Mouse (Mus musculus) midbrain, embryonic 12.5 days (tissue): Measurements from ENCODE around the gene Cep135. TPM values are rescaled to one million over a fixed set of nuclear protein-coding genes. Genes with fewer than 3 reads are reported as not detected.

Experiments
- ATAC-seq: fragments of 200-750 bp; cut with Nextera tagmentation; 2 replicates; pipeline ENCODE4 v1.8.0; 2017; ENCODE audit warnings: low read depth, moderate TSS enrichment, moderate library complexity; ENCODE audit not compliant: low FRiP score
- H3K27ac ChIP-seq: fragments of 300-500 bp; sonication (generic); replicated peaks from 2 replicates; pipeline ENCODE4 v1.5.1; 2016; ENCODE audit warnings: mild to moderate bottlenecking
- H3K27me3 ChIP-seq: fragments of 300-500 bp; sonication (generic); 2 replicates; pipeline ENCODE4 v1.6.1; 2016; ENCODE audit warnings: mild to moderate bottlenecking
- H3K36me3 ChIP-seq: fragments of 300-500 bp; sonication (generic); 2 replicates; pipeline ENCODE4 v1.6.1; 2016
- H3K4me1 ChIP-seq: fragments of 300-500 bp; sonication (generic); 2 replicates; pipeline ENCODE4 v1.6.1; 2016
- H3K4me2 ChIP-seq: fragments of 300-500 bp; sonication (generic); replicated peaks from 2 replicates; pipeline ENCODE4 v1.6.1; 2016; ENCODE audit warnings: mild to moderate bottlenecking, moderate library complexity
- H3K4me3 ChIP-seq: fragments of 300-500 bp; sonication (generic); 2 replicates; pipeline ENCODE4 v1.5.1; 2016; ENCODE audit warnings: mild to moderate bottlenecking
- H3K9ac ChIP-seq: fragments of 300-500 bp; sonication (generic); replicated peaks from 2 replicates; pipeline ENCODE4 v1.6.1; 2016; ENCODE audit warnings: mild to moderate bottlenecking, moderate library complexity
- H3K9me3 ChIP-seq: fragments of 300-500 bp; sonication (generic); 2 replicates; pipeline ENCODE4 v1.6.1; 2016; ENCODE audit warnings: mild to moderate bottlenecking
- WGBS: fragments of 180-500 bp; shearing (Covaris S2); methylation state at CpG from one replicate; pipeline ENCODE4 v1.1.7; 2016; 5-methylcytosine and 5-hydroxymethylcytosine counted together
- polyA plus RNA-seq: library from polyadenylated mRNA; unstranded; fragments of >200 nt; fragmentation: Nextera tagmentation; extraction: Ambion mirVana; gene quantifications from 2 replicates; pipeline ENCODE4 v1.2.1, GENCODE M21; 2016

Cep135 gene
- polyA plus RNA-seq, 1 experiment from 2014 or later: 8.7 TPM

GRCm38 (mm10) chr5:76668118-76668517 lies 79.6 kb downstream of the Cep135 start:
- Histone ChIP-seq H3K27me3 (no peaks in the 10 kb centered on the region), H3K36me3 (peaks cover 11% of the 10 kb centered on the region), H3K27ac (no peak overlapping the region), H3K9ac (no peak overlapping the region), H3K4me2 (no peak overlapping the region), H3K9me3 (no peaks in the 10 kb centered on the region), H3K4me3 (no peak overlapping the region), H3K4me1 (peaks cover 32% of the 10 kb centered on the region)
- WGBS: 52% methylated on average over 5 of the region's 5 CpGs
- ATAC-seq: no peak

DNA sequence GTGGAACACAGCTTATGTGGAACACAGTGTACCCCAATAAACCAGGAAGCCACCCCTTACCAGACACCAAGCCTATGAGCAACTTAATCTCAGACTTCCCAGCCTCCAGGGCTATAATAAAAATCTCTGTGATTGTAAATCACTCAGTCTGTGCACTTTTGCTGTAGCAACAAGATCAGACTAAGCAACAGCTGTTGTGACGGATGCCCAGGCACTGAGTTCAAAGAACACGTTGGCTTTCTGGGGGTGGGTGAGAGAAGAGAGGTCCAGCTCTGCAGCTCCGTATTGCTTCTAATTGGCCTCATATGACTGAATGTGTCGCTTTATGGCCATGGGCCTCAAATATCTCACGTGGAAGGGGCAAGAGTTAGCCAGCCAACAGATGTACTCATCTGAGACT lies 80.0 kb downstream of the Cep135 start:
- ATAC-seq: no peak
- Histone ChIP-seq H3K9me3 (no peaks in the 10 kb centered on the region), H3K9ac (no peak overlapping the region), H3K4me1 (peaks cover 32% of the 10 kb centered on the region), H3K36me3 (peaks cover 11% of the 10 kb centered on the region), H3K4me3 (no peak overlapping the region), H3K27me3 (no peaks in the 10 kb centered on the region), H3K4me2 (no peak overlapping the region), H3K27ac (no peak overlapping the region)
- WGBS: 91% methylated on average over 5 of the region's 5 CpGs

GRCm38 (mm10) chr5:76670183-76670582 lies 81.7 kb downstream of the Cep135 start:
- Histone ChIP-seq H3K4me1 (peaks cover 23% of the 10 kb centered on the region), H3K9ac (no peak overlapping the region), H3K27ac (no peak overlapping the region), H3K36me3 (peaks cover 11% of the 10 kb centered on the region), H3K4me2 (no peak overlapping the region), H3K9me3 (no peaks in the 10 kb centered on the region), H3K4me3 (no peak overlapping the region), H3K27me3 (no peaks in the 10 kb centered on the region)
- no peak for ATAC-seq
- 95% methylated on average over 10 of the region's 10 CpGs for WGBS

GRCm38 (mm10) chr5:76674022-76674653 lies 85.6 kb downstream of the Cep135 start:
- H3K9me3 ChIP-seq: no peaks in the 10 kb centered on the region
- no peak overlapping the region for H3K4me2 ChIP-seq
- no peak overlapping the region for H3K27ac ChIP-seq
- H3K4me1 ChIP-seq: no peaks in the 10 kb centered on the region
- peaks cover 13% of the 10 kb centered on the region for H3K36me3 ChIP-seq
- 95% methylated on average over 5 of the region's 5 CpGs for WGBS
- no peak overlapping the region for H3K9ac ChIP-seq
- ATAC-seq: no peak
- no peak overlapping the region for H3K4me3 ChIP-seq
- H3K27me3 ChIP-seq: no peaks in the 10 kb centered on the region

- no peak overlapping the region for H3K4me3 ChIP-seq
- no peak for ATAC-seq
- no peak overlapping the region for H3K27ac ChIP-seq
- 81% methylated on average over 4 of the region's 4 CpGs for WGBS
- H3K27me3 ChIP-seq: no peaks in the 10 kb centered on the region
- H3K36me3 ChIP-seq: peaks cover 20% of the 10 kb centered on the region
- no peak overlapping the region for H3K4me2 ChIP-seq
- H3K4me1 ChIP-seq: no peaks in the 10 kb centered on the region
- H3K9me3 ChIP-seq: no peaks in the 10 kb centered on the region
- H3K9ac ChIP-seq: no peak overlapping the region
Measured at GRCm38 (mm10) chr5:76675369-76675768, 86.9 kb downstream of the Cep135 start.

- peaks cover 14% of the 10 kb centered on the region; the same call in 1 of the 2 replicates for H3K36me3 ChIP-seq
- 100% methylated on average over 2 of the region's 3 CpGs for WGBS
Measured at GRCm38 (mm10) chr5:76680959-76681358, 92.5 kb downstream of the Cep135 start.

GRCm38 (mm10) chr5:76681895-76682656 lies 93.6 kb downstream of the Cep135 start:
- peaks cover 18% of the 10 kb centered on the region for H3K4me1 ChIP-seq
- 74% methylated on average over 4 of the region's 4 CpGs for WGBS
- peak overlapping the region; percentile 46; the same call in 1 of the 2 replicates for H3K27ac ChIP-seq
- peaks cover 15% of the 10 kb centered on the region; the same call in 1 of the 2 replicates for H3K36me3 ChIP-seq
- H3K4me3 ChIP-seq: no peak overlapping the region
- no peak overlapping the region for H3K9ac ChIP-seq
- H3K27me3 ChIP-seq: no peaks in the 10 kb centered on the region
- H3K9me3 ChIP-seq: no peaks in the 10 kb centered on the region
- no peak for ATAC-seq
- H3K4me2 ChIP-seq: no peak overlapping the region

More at GRCm38 (mm10) chr5:76680959-76681358, 92.5 kb downstream of the Cep135 start:
- Histone ChIP-seq H3K9ac (no peak overlapping the region), H3K4me2 (no peak overlapping the region), H3K27me3 (no peaks in the 10 kb centered on the region), H3K4me1 (peaks cover 18% of the 10 kb centered on the region), H3K9me3 (no peaks in the 10 kb centered on the region), H3K4me3 (no peak overlapping the region), H3K27ac (no peak overlapping the region)
- ATAC-seq: no peak

DNA sequence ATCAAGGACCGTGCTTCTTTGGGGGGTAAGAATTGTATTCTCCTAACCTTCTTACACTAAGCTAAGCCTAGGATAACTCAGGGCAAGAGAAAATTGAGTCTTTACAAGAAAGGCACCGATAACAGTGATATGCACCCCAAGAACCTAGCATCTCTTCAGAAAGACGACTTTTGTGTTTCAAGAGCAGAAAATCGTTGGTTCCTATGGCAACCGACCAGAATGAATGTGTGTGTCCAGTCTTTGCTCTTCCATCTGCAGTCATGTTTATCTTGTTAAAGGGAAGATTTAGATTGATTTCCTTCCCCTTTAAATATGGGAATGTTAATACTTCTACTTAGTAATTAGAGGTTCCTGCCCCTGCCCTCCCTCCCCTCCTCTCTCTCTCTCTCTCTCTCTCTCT lies 95.0 kb downstream of the Cep135 start:
- ATAC-seq: 0 out of 2 replicates have a peak, but pooled peaks have one; percentile 12
- Histone ChIP-seq H3K9ac (no peak overlapping the region), H3K4me3 (no peak overlapping the region), H3K4me2 (no peak overlapping the region), H3K27ac (peak overlapping the region; percentile 58), H3K27me3 (no peaks in the 10 kb centered on the region), H3K36me3 (peaks cover 21% of the 10 kb centered on the region; the same call in 1 of the 2 replicates), H3K9me3 (no peaks in the 10 kb centered on the region), H3K4me1 (peaks cover 18% of the 10 kb centered on the region)
- 53% methylated on average over 5 of the region's 5 CpGs for WGBS

DNA sequence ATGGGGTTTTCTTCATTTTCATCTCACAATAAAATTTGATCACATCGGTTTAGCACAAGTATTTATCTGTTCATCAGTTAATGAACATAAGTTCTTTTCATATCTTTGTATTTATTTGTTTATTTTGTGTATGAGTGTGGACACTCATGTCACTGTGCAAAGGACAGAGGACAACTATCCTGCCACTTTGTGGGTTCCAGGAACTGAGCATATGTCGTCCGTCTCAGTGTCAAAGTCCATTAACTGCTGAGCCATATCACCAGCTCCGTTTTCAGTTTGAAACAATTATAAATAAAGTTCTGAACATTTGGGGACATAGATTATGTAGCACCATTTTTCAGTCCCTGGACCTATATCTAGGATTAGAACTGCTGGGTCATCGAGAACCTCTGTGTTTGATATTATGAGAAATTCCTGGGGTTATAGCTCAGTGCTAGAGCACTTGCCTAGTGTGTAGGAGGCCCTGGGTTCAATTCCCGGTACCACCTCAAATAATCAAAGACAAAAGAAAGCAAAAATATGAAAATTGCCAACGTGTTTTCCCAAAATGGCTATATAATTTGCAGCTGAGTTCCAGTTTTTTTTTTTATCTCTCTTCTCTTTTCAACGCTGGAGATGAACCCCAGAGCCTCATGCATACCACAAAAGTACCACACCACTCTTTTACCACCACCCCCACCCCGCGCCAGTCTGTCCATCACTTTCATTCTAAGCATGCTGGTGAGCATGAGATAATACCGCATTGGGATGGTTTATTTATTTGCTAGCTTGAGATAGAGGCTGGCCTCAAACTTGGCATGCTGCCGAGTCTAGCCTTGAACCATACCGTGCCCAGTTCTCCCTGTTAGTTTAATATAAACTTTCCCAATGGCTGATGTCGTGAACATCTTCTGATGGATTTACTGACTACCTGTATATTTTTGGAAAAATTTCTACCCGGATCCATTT lies 96.4 kb downstream of the Cep135 start:
- H3K36me3 ChIP-seq: peaks cover 15% of the 10 kb centered on the region; the same call in 1 of the 2 replicates
- H3K4me1 ChIP-seq: peaks cover 18% of the 10 kb centered on the region
- no peak overlapping the region for H3K27ac ChIP-seq
- ATAC-seq: no peak
- H3K4me2 ChIP-seq: no peak overlapping the region
- H3K4me3 ChIP-seq: no peak overlapping the region
- 93% methylated on average over 15 of the region's 15 CpGs for WGBS
- no peak overlapping the region for H3K9ac ChIP-seq
- no peaks in the 10 kb centered on the region for H3K27me3 ChIP-seq
- H3K9me3 ChIP-seq: no peaks in the 10 kb centered on the region

DNA sequence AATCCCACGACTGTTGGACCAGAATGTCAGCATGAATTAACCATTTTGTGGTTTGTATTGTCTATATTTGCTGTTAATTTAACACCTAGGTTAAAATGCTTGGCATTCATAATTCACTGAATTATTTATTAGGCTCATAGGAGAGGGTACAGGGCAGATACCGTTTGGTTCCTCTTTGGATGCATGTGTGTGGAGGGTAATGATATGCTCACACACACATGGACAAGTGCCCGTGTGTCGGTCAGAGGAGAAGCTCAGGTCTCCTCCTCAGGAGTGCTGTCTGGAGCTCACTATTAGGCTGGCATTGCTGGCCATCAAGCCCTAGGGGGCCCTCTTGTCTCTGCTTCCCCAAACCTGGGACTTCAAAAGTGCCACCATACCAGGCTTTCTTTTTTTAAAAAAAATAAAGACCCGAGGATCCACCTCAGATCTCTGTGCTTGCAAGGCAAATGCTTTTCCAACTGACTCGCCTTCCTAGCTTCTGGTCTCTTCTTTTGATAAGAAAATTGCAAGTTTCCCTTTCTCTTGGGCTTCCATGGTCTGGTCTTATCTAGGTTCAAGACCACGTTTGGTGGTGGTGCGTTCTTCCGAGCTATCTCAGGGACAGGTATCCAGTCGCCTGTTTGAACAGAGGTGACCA lies 99.6 kb downstream of the Cep135 start:
- H3K9ac ChIP-seq: no peak overlapping the region
- H3K4me1 ChIP-seq: peaks cover 7% of the 10 kb centered on the region
- H3K27ac ChIP-seq: no peak overlapping the region
- no peak for ATAC-seq
- no peak overlapping the region for H3K4me3 ChIP-seq
- H3K27me3 ChIP-seq: no peaks in the 10 kb centered on the region
- H3K9me3 ChIP-seq: no peaks in the 10 kb centered on the region
- 93% methylated on average over 10 of the region's 10 CpGs for WGBS
- H3K36me3 ChIP-seq: peaks cover 7% of the 10 kb centered on the region; the same call in 1 of the 2 replicates
- no peak overlapping the region for H3K4me2 ChIP-seq

- H3K9ac ChIP-seq: no peak overlapping the region
- no peaks in the 10 kb centered on the region for H3K9me3 ChIP-seq
- no peaks in the 10 kb centered on the region for H3K27me3 ChIP-seq
- no peak overlapping the region for H3K27ac ChIP-seq
- no peak overlapping the region for H3K4me2 ChIP-seq
- peaks cover 1% of the 10 kb centered on the region for H3K4me1 ChIP-seq
- H3K36me3 ChIP-seq: peaks cover 7% of the 10 kb centered on the region; the same call in 1 of the 2 replicates
- 84% methylated on average over 6 of the region's 6 CpGs for WGBS
- H3K4me3 ChIP-seq: no peak overlapping the region
- no peak for ATAC-seq
Measured at GRCm38 (mm10) chr5:76688643-76689042, 100.1 kb downstream of the Cep135 start.
